Mouse (Mus musculus) midbrain, embryonic 12.5 days (tissue): Measurements from ENCODE around the gene Strbp. TPM values are rescaled to one million over a fixed set of nuclear protein-coding genes. Genes with fewer than 3 reads are reported as not detected.
A peak's percentile ranks its signal among the peaks of the same experiment; 100 is the strongest.
"Not testable (repeated sequence)": the region's sequence is repeated elsewhere in the genome, so short reads cannot be mapped to it uniquely, and the experiment has no call there.

Source experiments
- ATAC-seq: fragments of 200-750 bp; cut with Nextera tagmentation; 2 replicates; pipeline ENCODE4 v1.8.0; 2017; ENCODE audit warnings: low read depth, moderate TSS enrichment, moderate library complexity; ENCODE audit not compliant: low FRiP score
- H3K27ac ChIP-seq: fragments of 300-500 bp; sonication (generic); replicated peaks from 2 replicates; pipeline ENCODE4 v1.5.1; 2016; ENCODE audit warnings: mild to moderate bottlenecking
- H3K27me3 ChIP-seq: fragments of 300-500 bp; sonication (generic); 2 replicates; pipeline ENCODE4 v1.6.1; 2016; ENCODE audit warnings: mild to moderate bottlenecking
- H3K36me3 ChIP-seq: fragments of 300-500 bp; sonication (generic); 2 replicates; pipeline ENCODE4 v1.6.1; 2016
- H3K4me1 ChIP-seq: fragments of 300-500 bp; sonication (generic); 2 replicates; pipeline ENCODE4 v1.6.1; 2016
- H3K4me2 ChIP-seq: fragments of 300-500 bp; sonication (generic); replicated peaks from 2 replicates; pipeline ENCODE4 v1.6.1; 2016; ENCODE audit warnings: mild to moderate bottlenecking, moderate library complexity
- H3K4me3 ChIP-seq: fragments of 300-500 bp; sonication (generic); 2 replicates; pipeline ENCODE4 v1.5.1; 2016; ENCODE audit warnings: mild to moderate bottlenecking
- H3K9ac ChIP-seq: fragments of 300-500 bp; sonication (generic); replicated peaks from 2 replicates; pipeline ENCODE4 v1.6.1; 2016; ENCODE audit warnings: mild to moderate bottlenecking, moderate library complexity
- H3K9me3 ChIP-seq: fragments of 300-500 bp; sonication (generic); 2 replicates; pipeline ENCODE4 v1.6.1; 2016; ENCODE audit warnings: mild to moderate bottlenecking
- WGBS: fragments of 180-500 bp; shearing (Covaris S2); methylation state at CpG from one replicate; pipeline ENCODE4 v1.1.7; 2016; 5-methylcytosine and 5-hydroxymethylcytosine counted together
- polyA plus RNA-seq: library from polyadenylated mRNA; unstranded; fragments of >200 nt; fragmentation: Nextera tagmentation; extraction: Ambion mirVana; gene quantifications from 2 replicates; pipeline ENCODE4 v1.2.1, GENCODE M21; 2016

Gene Strbp
- polyA plus RNA-seq, 1 experiment from 2014 or later, result 106 TPM

GRCm38 (mm10) chr2:37511134-37511901 is 192.3 kb downstream of the Strbp start:
- ATAC-seq, result no peak
- no peaks in the 10 kb centered on the region for H3K9me3 ChIP-seq
- no peak overlapping the region for H3K4me2 ChIP-seq
- no peak overlapping the region for H3K9ac ChIP-seq
- peaks cover 27% of the 10 kb centered on the region for H3K36me3 ChIP-seq
- H3K4me1 ChIP-seq, result peaks cover 4% of the 10 kb centered on the region
- WGBS, result 89% methylated on average over 4 of the region's 4 CpGs
- H3K4me3 ChIP-seq, result no peak overlapping the region
- H3K27me3 ChIP-seq, result no peaks in the 10 kb centered on the region
- no peak overlapping the region for H3K27ac ChIP-seq

- H3K9ac ChIP-seq, H3K4me2 ChIP-seq, H3K27me3 ChIP-seq, H3K9me3 ChIP-seq, H3K4me1 ChIP-seq, ATAC-seq, H3K27ac ChIP-seq, H3K4me3 ChIP-seq: not testable (repeated sequence)
- H3K36me3 ChIP-seq, result peaks cover 32% of the 10 kb centered on the region
- WGBS, result 94% methylated on average over 2 of the region's 2 CpGs
These were observed 197.8 kb downstream of the Strbp start for GRCm38 (mm10) chr2:37505856-37506255.

- ATAC-seq, result no peak
- Histone ChIP-seq H3K36me3 (peaks cover 52% of the 10 kb centered on the region), H3K4me2 (no peak overlapping the region), H3K4me3 (no peak overlapping the region), H3K9ac (no peak overlapping the region), H3K27ac (no peak overlapping the region), H3K27me3 (no peaks in the 10 kb centered on the region), H3K9me3 (no peaks in the 10 kb centered on the region), H3K4me1 (no peaks in the 10 kb centered on the region)
- 93% methylated on average over 4 of the region's 4 CpGs for WGBS
These were observed 206.3 kb downstream of the Strbp start for GRCm38 (mm10) chr2:37497321-37497720.

GRCm38 (mm10) chr2:37488956-37489355 is 214.7 kb downstream of the Strbp start:
- Histone ChIP-seq H3K9ac (no peak overlapping the region), H3K36me3 (peaks cover 55% of the 10 kb centered on the region), H3K9me3 (no peaks in the 10 kb centered on the region), H3K27me3 (no peaks in the 10 kb centered on the region), H3K4me1 (no peaks in the 10 kb centered on the region), H3K4me3 (no peak overlapping the region), H3K4me2 (no peak overlapping the region), H3K27ac (no peak overlapping the region)
- 98% methylated on average over 2 of the region's 2 CpGs for WGBS
- ATAC-seq, result no peak

GRCm38 (mm10) chr2:37486408-37486807 is 217.3 kb downstream of the Strbp start:
- Histone ChIP-seq H3K9ac (no peak overlapping the region), H3K27ac (no peak overlapping the region), H3K4me3 (no peak overlapping the region), H3K27me3 (no peaks in the 10 kb centered on the region), H3K4me1 (no peaks in the 10 kb centered on the region), H3K36me3 (peaks cover 54% of the 10 kb centered on the region), H3K9me3 (no peaks in the 10 kb centered on the region), H3K4me2 (no peak overlapping the region)
- ATAC-seq, result no peak

- H3K4me2 ChIP-seq, result no peak overlapping the region
- no peak overlapping the region for H3K9ac ChIP-seq
- no peaks in the 10 kb centered on the region for H3K27me3 ChIP-seq
- H3K4me3 ChIP-seq, result no peak overlapping the region
- H3K27ac ChIP-seq, result no peak overlapping the region
- H3K4me1 ChIP-seq, result no peaks in the 10 kb centered on the region
- H3K9me3 ChIP-seq, result no peaks in the 10 kb centered on the region
- WGBS, result 86% methylated on average over 1 of the region's 1 CpGs
- H3K36me3 ChIP-seq, result peaks cover 54% of the 10 kb centered on the region
- no peak for ATAC-seq
These were observed 218.3 kb downstream of the Strbp start for GRCm38 (mm10) chr2:37485370-37485769.

- H3K27ac ChIP-seq, result no peak overlapping the region
- no peaks in the 10 kb centered on the region for H3K4me1 ChIP-seq
- 91% methylated on average over 2 of the region's 2 CpGs for WGBS
- no peak overlapping the region for H3K4me3 ChIP-seq
- H3K4me2 ChIP-seq, result no peak overlapping the region
- H3K27me3 ChIP-seq, result no peaks in the 10 kb centered on the region
- no peak overlapping the region for H3K9ac ChIP-seq
- no peak for ATAC-seq
- peaks cover 44% of the 10 kb centered on the region for H3K36me3 ChIP-seq
- H3K9me3 ChIP-seq, result no peaks in the 10 kb centered on the region
These were observed 219.5 kb downstream of the Strbp start for GRCm38 (mm10) chr2:37484165-37484564.

GRCm38 (mm10) chr2:37480039-37480438 is 223.6 kb downstream of the Strbp start:
- H3K4me1 ChIP-seq, result no peaks in the 10 kb centered on the region
- WGBS, result 98% methylated on average over 2 of the region's 2 CpGs
- H3K9ac ChIP-seq, result no peak overlapping the region
- no peak overlapping the region for H3K4me3 ChIP-seq
- ATAC-seq, result no peak
- no peak overlapping the region for H3K4me2 ChIP-seq
- H3K9me3 ChIP-seq, result no peaks in the 10 kb centered on the region
- no peak overlapping the region for H3K27ac ChIP-seq
- no peaks in the 10 kb centered on the region for H3K27me3 ChIP-seq
- H3K36me3 ChIP-seq, result peaks cover 62% of the 10 kb centered on the region

GRCm38 (mm10) chr2:37479559-37479958 is 224.1 kb downstream of the Strbp start:
- no peak overlapping the region for H3K9ac ChIP-seq
- no peaks in the 10 kb centered on the region for H3K4me1 ChIP-seq
- ATAC-seq, result no peak
- no peak overlapping the region for H3K4me3 ChIP-seq
- H3K36me3 ChIP-seq, result peaks cover 57% of the 10 kb centered on the region
- no peak overlapping the region for H3K27ac ChIP-seq
- no peak overlapping the region for H3K4me2 ChIP-seq
- no peaks in the 10 kb centered on the region for H3K9me3 ChIP-seq
- no peaks in the 10 kb centered on the region for H3K27me3 ChIP-seq

GRCm38 (mm10) chr2:37466266-37466665 is 237.4 kb downstream of the Strbp start:
- WGBS, result 96% methylated on average over 4 of the region's 4 CpGs
- Histone ChIP-seq H3K4me1 (no peaks in the 10 kb centered on the region), H3K27ac (no peak overlapping the region), H3K27me3 (no peaks in the 10 kb centered on the region), H3K9ac (no peak overlapping the region), H3K4me2 (no peak overlapping the region), H3K36me3 (peaks cover 15% of the 10 kb centered on the region), H3K9me3 (no peaks in the 10 kb centered on the region), H3K4me3 (no peak overlapping the region)
- no peak for ATAC-seq

GRCm38 (mm10) chr2:37460707-37461106 is 243.0 kb downstream of the Strbp start:
- Histone ChIP-seq H3K27me3 (no peaks in the 10 kb centered on the region), H3K36me3 (no peaks in the 10 kb centered on the region), H3K27ac (no peak overlapping the region), H3K9me3 (no peaks in the 10 kb centered on the region), H3K4me2 (no peak overlapping the region), H3K9ac (no peak overlapping the region), H3K4me1 (no peaks in the 10 kb centered on the region), H3K4me3 (no peak overlapping the region)
- no peak for ATAC-seq
- WGBS, result 98% methylated on average over 4 of the region's 4 CpGs

GRCm38 (mm10) chr2:37452376-37452760 is 251.3 kb downstream of the Strbp start:
- Histone ChIP-seq H3K9me3 (no peaks in the 10 kb centered on the region), H3K4me1 (peaks cover 7% of the 10 kb centered on the region), H3K9ac (peak overlapping the region; percentile 95), H3K27ac (peak overlapping the region; percentile 85), H3K4me2 (peak overlapping the region; percentile 92), H3K4me3 (peak overlapping the region; percentile 95), H3K36me3 (no peaks in the 10 kb centered on the region), H3K27me3 (no peaks in the 10 kb centered on the region)
- WGBS, result under 1% methylated on average over 17 of the region's 24 CpGs
- peak; percentile 87 for ATAC-seq
